Mouse (Mus musculus) C2C12 (cell line): ENCODE measurements around the gene Zfp383.

Experiments used
- CEBPB ChIP-seq: IDR thresholded peaks from one replicate; pipeline ENCODE4 v1.6.1; 2011; ENCODE audit warnings: low read depth, mild to moderate bottlenecking, control low read depth, moderate library complexity
- CTCF ChIP-seq: IDR thresholded peaks from one replicate; pipeline ENCODE4 v1.5.1; 2011; ENCODE audit not compliant: control insufficient read depth, insufficient read depth, insufficient read length
- MAX ChIP-seq: IDR thresholded peaks from one replicate; pipeline ENCODE4 v1.6.1; 2011; ENCODE audit warnings: mild to moderate bottlenecking, control low read depth
- MYOD1 ChIP-seq: IDR thresholded peaks from one replicate; pipeline ENCODE4 v1.6.1; 2011; ENCODE audit warnings: low read depth; ENCODE audit not compliant: control insufficient read depth, insufficient read length
- MYOG ChIP-seq: IDR thresholded peaks from one replicate; pipeline ENCODE4 v1.6.1; 2011; ENCODE audit not compliant: control insufficient read depth, insufficient read length; ENCODE audit errors: extremely low read depth
- USF1 ChIP-seq: IDR thresholded peaks from one replicate; pipeline ENCODE4 v1.6.1; 2011; ENCODE audit warnings: low read depth, mild to moderate bottlenecking, control low read depth, moderate library complexity

GRCm38 (mm10) chr7:29910252-29910651 is 2.2 kb downstream of the Zfp383 start:
- TF ChIP-seq CTCF, result no peak
- no peak for TF ChIP-seq MYOG
- TF ChIP-seq MAX, result no peak
- TF ChIP-seq USF1, result no peak
- TF ChIP-seq MYOD1, result no peak
- no peak for TF ChIP-seq CEBPB
